Mouse (Mus musculus) retina, embryonic 14.5 days (tissue): ENCODE data around the gene Ip6k2.
A peak's percentile ranks its signal among the peaks of the same experiment; 100 is the strongest.

Source experiments
- DNase-seq: peaks from one replicate; pipeline ENCODE4 v3.0.0-alpha.2; 2015; ENCODE audit warnings: low spot score

Gene Ip6k2

GRCm38 (mm10) chr9:108820077-108820476 lies 36.5 kb downstream of the Ip6k2 start:
- DNase-seq = no peak

- DNase-seq = no peak
Observed at GRCm38 (mm10) chr9:108824144-108824685, 40.6 kb downstream of the Ip6k2 start.

GRCm38 (mm10) chr9:108824755-108825413 lies 41.3 kb downstream of the Ip6k2 start:
- peak; percentile 86 for DNase-seq

GRCm38 (mm10) chr9:108825820-108826699 lies 42.5 kb downstream of the Ip6k2 start, which contains the start of gene Celsr3:
Celsr3 (plus strand) TSS chr9:108826320.
- DNase-seq = peak; percentile 93

GRCm38 (mm10) chr9:108826700-108827340 lies 43.2 kb downstream of the Ip6k2 start:
- DNase-seq = peak; percentile 79

- DNase-seq = no peak
Observed at GRCm38 (mm10) chr9:108827454-108827853, 43.9 kb downstream of the Ip6k2 start.

- DNase-seq = no peak
Observed at GRCm38 (mm10) chr9:108827906-108828305, 44.3 kb downstream of the Ip6k2 start.

GRCm38 (mm10) chr9:108831637-108832036 lies 48.0 kb downstream of the Ip6k2 start:
- DNase-seq = no peak

GRCm38 (mm10) chr9:108832390-108833108 lies 49.0 kb downstream of the Ip6k2 start:
- peak; percentile 95 for DNase-seq

GRCm38 (mm10) chr9:108842989-108843388 lies 59.4 kb downstream of the Ip6k2 start:
- DNase-seq = peak; percentile 29

GRCm38 (mm10) chr9:108845390-108845789 lies 61.8 kb downstream of the Ip6k2 start:
- DNase-seq = no peak

GRCm38 (mm10) chr9:108847374-108847773 lies 63.8 kb downstream of the Ip6k2 start:
- no peak for DNase-seq

- no peak for DNase-seq
Observed at GRCm38 (mm10) chr9:108848419-108848818, 64.8 kb downstream of the Ip6k2 start.

GRCm38 (mm10) chr9:108852976-108853375 lies 69.4 kb downstream of the Ip6k2 start, which contains the start of gene Slc26a6:
Slc26a6 (plus strand) TSS chr9:108853283.
- no peak for DNase-seq

GRCm38 (mm10) chr9:108853635-108854240 lies 70.1 kb downstream of the Ip6k2 start:
- peak; percentile 97 for DNase-seq

GRCm38 (mm10) chr9:108854241-108854696 lies 70.7 kb downstream of the Ip6k2 start:
- DNase-seq = peak; percentile 82

- DNase-seq = no peak
Observed at GRCm38 (mm10) chr9:108855335-108855734, 71.7 kb downstream of the Ip6k2 start.
